Mouse (Mus musculus): Measurements from ENCODE around the gene Tnnt2. TPM values are rescaled to one million over a fixed set of nuclear protein-coding genes. Genes with fewer than 3 reads are reported as not detected.
A peak's percentile ranks its signal among the peaks of the same experiment; 100 is the strongest.

Gene Tnnt2
- total RNA-seq (2021) = 10 to 100 TPM; 22.8 to 27.9 TPM
- long read RNA-seq, experiment 1, partial matches to known transcripts = 2 of 3 reads
- long read RNA-seq, experiment 1, other reads (novel, unspliced or antisense) = 1 of 3 reads
- long read RNA-seq, experiment 2 = 0 reads

GRCm38 (mm10) chr1:135835716-135836483 is at the start of gene Tnnt2:
Gene Tnnt2, plus strand, starts transcription at chr1:135836354.
- no peak for DNase-seq
- intact Hi-C loops (cut with DNase I; ENCODE audit: low total_unique reads) = no loop called here

GRCm38 (mm10) chr1:135787799-135788198 is 48.4 kb upstream of the Tnnt2 start:
- intact Hi-C loops (cut with DNase I; ENCODE audit: low total_unique reads) = no loop called here
- DNase-seq = peak; percentile 79

- intact Hi-C loops (cut with DNase I; ENCODE audit: low total_unique reads) = no loop called here
- peak; percentile 27 for DNase-seq
Observed at GRCm38 (mm10) chr1:135788708-135789107, 47.4 kb upstream of the Tnnt2 start.

GRCm38 (mm10) chr1:135789815-135790214 is 46.3 kb upstream of the Tnnt2 start:
- peak; percentile 78 for DNase-seq
- intact Hi-C loops (cut with DNase I; ENCODE audit: low total_unique reads) = no loop called here

GRCm38 (mm10) chr1:135792143-135792939 is 43.8 kb upstream of the Tnnt2 start:
- DNase-seq = no peak
- intact Hi-C loops (cut with DNase I; ENCODE audit: low total_unique reads) = no loop called here

GRCm38 (mm10) chr1:135793370-135794215 is 42.6 kb upstream of the Tnnt2 start:
- DNase-seq = no peak
- intact Hi-C loops (cut with DNase I; ENCODE audit: low total_unique reads) = no loop called here

- no peak for DNase-seq
- intact Hi-C loops (cut with DNase I; ENCODE audit: low total_unique reads) = no loop called here
Observed at GRCm38 (mm10) chr1:135794216-135795134, 41.7 kb upstream of the Tnnt2 start.

GRCm38 (mm10) chr1:135798492-135798891 is 37.7 kb upstream of the Tnnt2 start:
- no peak for DNase-seq
- intact Hi-C loops (cut with DNase I; ENCODE audit: low total_unique reads) = no loop called here

GRCm38 (mm10) chr1:135799109-135799627 is 37.0 kb upstream of the Tnnt2 start:
- intact Hi-C loops (cut with DNase I; ENCODE audit: low total_unique reads) = no loop called here
- no peak for DNase-seq

GRCm38 (mm10) chr1:135800192-135800950 is 35.8 kb upstream of the Tnnt2 start:
- intact Hi-C loops (cut with DNase I; ENCODE audit: low total_unique reads) = no loop called here
- DNase-seq = no peak

GRCm38 (mm10) chr1:135807546-135807945 is 28.6 kb upstream of the Tnnt2 start:
- intact Hi-C loops (cut with DNase I; ENCODE audit: low total_unique reads) = no loop called here
- DNase-seq = no peak

GRCm38 (mm10) chr1:135810180-135810579 is 26.0 kb upstream of the Tnnt2 start:
- no peak for DNase-seq
- intact Hi-C loops (cut with DNase I; ENCODE audit: low total_unique reads) = no loop called here

- peak; percentile 78 for DNase-seq
- intact Hi-C loops (cut with DNase I; ENCODE audit: low total_unique reads) = no loop called here
Observed at GRCm38 (mm10) chr1:135811016-135811646, 25.0 kb upstream of the Tnnt2 start.

- intact Hi-C loops (cut with DNase I; ENCODE audit: low total_unique reads) = no loop called here
- no peak for DNase-seq
Observed at GRCm38 (mm10) chr1:135812205-135812604, 23.9 kb upstream of the Tnnt2 start.

GRCm38 (mm10) chr1:135812618-135813017 is 23.5 kb upstream of the Tnnt2 start:
- intact Hi-C loops (cut with DNase I; ENCODE audit: low total_unique reads) = no loop called here
- no peak for DNase-seq

GRCm38 (mm10) chr1:135813071-135813470 is 23.1 kb upstream of the Tnnt2 start:
- DNase-seq = no peak
- intact Hi-C loops (cut with DNase I; ENCODE audit: low total_unique reads) = no loop called here

- no peak for DNase-seq
- intact Hi-C loops (cut with DNase I; ENCODE audit: low total_unique reads) = no loop called here
Observed at GRCm38 (mm10) chr1:135813687-135814395, 22.3 kb upstream of the Tnnt2 start.
